Mouse (Mus musculus): ENCODE data around the gene Arhgap10. TPM values are rescaled to one million over a fixed set of nuclear protein-coding genes. Genes with fewer than 3 reads are reported as not detected.

Arhgap10 gene
- polyA plus RNA-seq, 1 experiment from 2014 or later, result 5.1 TPM

DNA sequence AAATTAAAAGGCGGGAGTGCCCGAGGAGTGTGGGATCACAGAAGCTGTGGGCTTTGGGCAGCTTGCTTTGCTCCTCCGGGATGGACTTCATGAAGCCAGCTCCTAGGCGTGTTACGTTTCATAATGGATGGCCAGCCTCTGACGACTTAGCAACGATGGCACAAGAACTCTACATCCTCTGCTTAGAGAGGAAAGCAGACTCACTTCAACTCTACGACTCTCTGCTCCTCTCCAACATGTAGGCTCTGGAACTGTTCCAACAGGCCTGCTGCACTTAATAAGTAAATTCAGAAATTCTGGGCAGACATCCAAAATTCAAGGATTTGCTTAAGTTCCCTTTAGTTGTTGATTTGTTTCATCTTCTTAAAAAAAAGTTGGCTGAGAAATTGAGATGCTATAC is 303.1 kb downstream of the Arhgap10 start:
- Histone ChIP-seq H3K4me2 (no peak overlapping the region), H3K36me3 (no peaks in the 10 kb centered on the region), H3K4me1 (replicated peaks) (0 out of 2 replicates have a peak, but pooled peaks cover 4% of the 10 kb centered on the region), H3K27me3 (no peaks in the 10 kb centered on the region), H3K9ac (no peak overlapping the region), H3K27ac (replicated peaks) (no peak overlapping the region), H3K4me3 (no peak overlapping the region), H3K9me3 (no peaks in the 10 kb centered on the region)
- 0 out of 2 replicates have a peak, but pooled peaks have one; percentile 38 for ATAC-seq (ENCODE audit: low FRiP score, low read depth)
- 66% methylated on average over 8 of the region's 8 CpGs for WGBS

GRCm38 (mm10) chr8:77213893-77214464 is 303.8 kb downstream of the Arhgap10 start:
- H3K9ac ChIP-seq, result no peak overlapping the region
- H3K27me3 ChIP-seq, result no peaks in the 10 kb centered on the region
- H3K9me3 ChIP-seq, result no peaks in the 10 kb centered on the region
- 86% methylated on average over 3 of the region's 3 CpGs for WGBS
- no peak overlapping the region for H3K4me2 ChIP-seq
- H3K36me3 ChIP-seq, result no peaks in the 10 kb centered on the region
- H3K4me1 ChIP-seq (replicated peaks), result 0 out of 2 replicates have a peak, but pooled peaks cover 4% of the 10 kb centered on the region
- ATAC-seq (ENCODE audit: low FRiP score, low read depth), result no peak
- no peak overlapping the region for H3K27ac ChIP-seq (replicated peaks)
- H3K4me3 ChIP-seq, result no peak overlapping the region

GRCm38 (mm10) chr8:77209297-77209696 is 308.5 kb downstream of the Arhgap10 start:
- WGBS, result 92% methylated on average over 3 of the region's 3 CpGs
- ATAC-seq (ENCODE audit: low FRiP score, low read depth), result no peak

More at GRCm38 (mm10) chr8:77209297-77209696, 308.5 kb downstream of the Arhgap10 start:
- Histone ChIP-seq H3K4me2 (no peak overlapping the region), H3K27ac (replicated peaks) (no peak overlapping the region), H3K4me1 (replicated peaks) (no peaks in the 10 kb centered on the region), H3K36me3 (no peaks in the 10 kb centered on the region), H3K9me3 (no peaks in the 10 kb centered on the region), H3K9ac (no peak overlapping the region), H3K4me3 (no peak overlapping the region), H3K27me3 (no peaks in the 10 kb centered on the region)

Other genes with a start within 250 kb of the Arhgap10 start
- 24.2 and 25.9 TPM in 2 replicates for gene Prmt9, start 31.4 kb upstream of the Arhgap10 start, polyA plus RNA-seq (2015; fragmentation: Nextera tagmentation; extraction: Ambion mirVana)
- 65.9 and 67.6 TPM in 2 replicates for gene Tmem184c, start 92.7 kb upstream of the Arhgap10 start, polyA plus RNA-seq (2015; fragmentation: Nextera tagmentation; extraction: Ambion mirVana)
- gene Ednra, start 206.5 kb upstream of the Arhgap10 start, polyA plus RNA-seq (2015; fragmentation: Nextera tagmentation; extraction: Ambion mirVana), result 7.1 and 7.8 TPM in 2 replicates